Mouse (Mus musculus) gastrocnemius, postnatal 36 days (tissue): Measurements from ENCODE around the gene Rbm8a2. TPM values are rescaled to one million over a fixed set of nuclear protein-coding genes. Genes with fewer than 3 reads are reported as not detected.
"Not testable (repeated sequence)": the region's sequence is repeated elsewhere in the genome, so short reads cannot be mapped to it uniquely, and the experiment has no call there.

Source experiments
- DNase-seq, 2 experiments: peaks; one replicate each; pipeline ENCODE4 v3.0.0; 2022
- intact Hi-C: fragments of 180-260 bp; cut with DNase I; formaldehyde crosslinking; loops from one replicate; pipeline ENCODE4 v1.15.1; 2025
- long read RNA-seq, 2 experiments: library from polyadenylated mRNA; stranded (forward); transcript quantifications; one replicate each; pipeline ENCODE4 v2.0.0; 2021
- total RNA-seq, 2 experiments: library from RNA; stranded (reverse); gene quantifications; 2 replicates each; pipeline ENCODE4 v1.2.3; 2021

Rbm8a2 gene
- not detected for total RNA-seq
- long read RNA-seq, experiment 1: 0 reads
- long read RNA-seq, experiment 2: 0 reads

- intact Hi-C loops, DNase-seq: not testable (repeated sequence)
These were observed at the start of gene Rbm8a2 for GRCm38 (mm10) chr1:175979014-175979413. Gene Rbm8a2 (minus strand): TSS chr1:175979114.

GRCm38 (mm10) chr1:176028397-176028796 is 49.5 kb upstream of the Rbm8a2 start:
- DNase-seq: no peak
- intact Hi-C loops: no loop called here

GRCm38 (mm10) chr1:176024501-176024900 is 45.6 kb upstream of the Rbm8a2 start:
- intact Hi-C loops: no loop called here
- no peak for DNase-seq

- intact Hi-C loops: no loop called here
- no peak for DNase-seq
These were observed 39.6 kb upstream of the Rbm8a2 start for GRCm38 (mm10) chr1:176018523-176018922.

- intact Hi-C loops: no loop called here
- DNase-seq: no peak
These were observed 37.2 kb upstream of the Rbm8a2 start for GRCm38 (mm10) chr1:176016076-176016475.

- intact Hi-C loops: no loop called here
- no peak for DNase-seq
These were observed 34.8 kb upstream of the Rbm8a2 start for GRCm38 (mm10) chr1:176013497-176014268.

GRCm38 (mm10) chr1:176011535-176011934 is 32.6 kb upstream of the Rbm8a2 start:
- intact Hi-C loops: no loop called here
- DNase-seq: no peak

- intact Hi-C loops: no loop called here
- no peak for DNase-seq
These were observed 32.2 kb upstream of the Rbm8a2 start for GRCm38 (mm10) chr1:176011072-176011471.

- DNase-seq: no peak
- intact Hi-C loops: no loop called here
These were observed 29.5 kb upstream of the Rbm8a2 start for GRCm38 (mm10) chr1:176008411-176008810.

- intact Hi-C loops: no loop called here
- DNase-seq: no peak
These were observed 21.7 kb upstream of the Rbm8a2 start for GRCm38 (mm10) chr1:176000599-176000998.

- no peak for DNase-seq
- intact Hi-C loops: no loop called here
These were observed 18.2 kb upstream of the Rbm8a2 start for GRCm38 (mm10) chr1:175997076-175997651.

- no peak for DNase-seq
- intact Hi-C loops: no loop called here
These were observed 10.0 kb upstream of the Rbm8a2 start for GRCm38 (mm10) chr1:175988912-175989311.

GRCm38 (mm10) chr1:175988448-175988847 is 9.5 kb upstream of the Rbm8a2 start:
- DNase-seq: no peak
- intact Hi-C loops: no loop called here

- intact Hi-C loops: no loop called here
- DNase-seq: no peak
These were observed 8.2 kb downstream of the Rbm8a2 start for GRCm38 (mm10) chr1:175970710-175971109.

- intact Hi-C loops: no loop called here
- DNase-seq: no peak
These were observed 11.7 kb downstream of the Rbm8a2 start for GRCm38 (mm10) chr1:175967004-175967745.

GRCm38 (mm10) chr1:175961786-175962185 is 17.1 kb downstream of the Rbm8a2 start:
- intact Hi-C loops: no loop called here
- no peak for DNase-seq

GRCm38 (mm10) chr1:175950851-175951250 is 28.1 kb downstream of the Rbm8a2 start:
- DNase-seq: no peak
- intact Hi-C loops: no loop called here

- intact Hi-C loops: no loop called here
- DNase-seq: no peak
These were observed 28.5 kb downstream of the Rbm8a2 start for GRCm38 (mm10) chr1:175950421-175950820.

- intact Hi-C loops: no loop called here
- no peak for DNase-seq
These were observed 32.1 kb downstream of the Rbm8a2 start for GRCm38 (mm10) chr1:175946718-175947315.

GRCm38 (mm10) chr1:175943168-175943567 is 35.7 kb downstream of the Rbm8a2 start:
- intact Hi-C loops: no loop called here
- DNase-seq: no peak

GRCm38 (mm10) chr1:175938731-175939130 is 40.2 kb downstream of the Rbm8a2 start:
- DNase-seq: no peak
- intact Hi-C loops: loop anchor here (5.0 kb wide), 1 partner anchor 924 kb away; no protein-coding TSS in a partner anchor
